Mouse (Mus musculus) embryo, embryonic 11.5 days (tissue): ENCODE measurements around the gene Papola.

Experiments used
- DNase-seq: peaks from one replicate; pipeline ENCODE4 v3.0.0-alpha.2; 2012; ENCODE audit warnings: low read depth, low spot score

Papola gene

GRCm38 (mm10) chr12:105784196-105784999 lies at the start of gene Papola:
Gene Papola (plus strand): TSS chr12:105784694.
- peak; percentile 87 for DNase-seq

- no peak for DNase-seq
These were observed 49.1 kb upstream of the Papola start for GRCm38 (mm10) chr12:105735226-105735888.

GRCm38 (mm10) chr12:105735889-105736251 lies 48.6 kb upstream of the Papola start:
- no peak for DNase-seq

- no peak for DNase-seq
These were observed 46.0 kb upstream of the Papola start for GRCm38 (mm10) chr12:105738316-105739096.

- DNase-seq = no peak
These were observed 44.8 kb upstream of the Papola start for GRCm38 (mm10) chr12:105739656-105740055.

GRCm38 (mm10) chr12:105748114-105748513 lies 36.4 kb upstream of the Papola start:
- DNase-seq = no peak

GRCm38 (mm10) chr12:105753813-105754212 lies 30.7 kb upstream of the Papola start:
- DNase-seq = no peak

GRCm38 (mm10) chr12:105757816-105758497 lies 26.5 kb upstream of the Papola start:
- DNase-seq = peak; percentile 19

GRCm38 (mm10) chr12:105758911-105759310 lies 25.6 kb upstream of the Papola start:
- DNase-seq = no peak

- DNase-seq = no peak
These were observed 24.5 kb upstream of the Papola start for GRCm38 (mm10) chr12:105759849-105760478.

- no peak for DNase-seq
These were observed 23.3 kb upstream of the Papola start for GRCm38 (mm10) chr12:105761171-105761570.

GRCm38 (mm10) chr12:105761629-105762028 lies 22.9 kb upstream of the Papola start:
- no peak for DNase-seq

GRCm38 (mm10) chr12:105769700-105770099 lies 14.8 kb upstream of the Papola start:
- no peak for DNase-seq

GRCm38 (mm10) chr12:105774871-105775270 lies 9.6 kb upstream of the Papola start:
- no peak for DNase-seq

GRCm38 (mm10) chr12:105777651-105778050 lies 6.8 kb upstream of the Papola start:
- DNase-seq = no peak

GRCm38 (mm10) chr12:105785000-105785774 lies 693 bp downstream of the Papola start:
- DNase-seq = peak; percentile 5

- DNase-seq = no peak
These were observed 1.6 kb downstream of the Papola start for GRCm38 (mm10) chr12:105786113-105786512.

- DNase-seq = no peak
These were observed 3.1 kb downstream of the Papola start for GRCm38 (mm10) chr12:105787626-105788025.

- no peak for DNase-seq
These were observed 5.4 kb downstream of the Papola start for GRCm38 (mm10) chr12:105789885-105790284.

GRCm38 (mm10) chr12:105794896-105795295 lies 10.4 kb downstream of the Papola start:
- DNase-seq = no peak
